Mouse (Mus musculus): ENCODE results near the gene Focad.

Gene Focad

GRCm38 (mm10) chr4:88157644-88158043 lies 63.2 kb downstream of the Focad start:
- DNase-seq = no peak

GRCm38 (mm10) chr4:88159256-88159655 lies 64.8 kb downstream of the Focad start:
- DNase-seq = no peak

- no peak for DNase-seq
Observed at GRCm38 (mm10) chr4:88159700-88160099, 65.3 kb downstream of the Focad start.

DNA sequence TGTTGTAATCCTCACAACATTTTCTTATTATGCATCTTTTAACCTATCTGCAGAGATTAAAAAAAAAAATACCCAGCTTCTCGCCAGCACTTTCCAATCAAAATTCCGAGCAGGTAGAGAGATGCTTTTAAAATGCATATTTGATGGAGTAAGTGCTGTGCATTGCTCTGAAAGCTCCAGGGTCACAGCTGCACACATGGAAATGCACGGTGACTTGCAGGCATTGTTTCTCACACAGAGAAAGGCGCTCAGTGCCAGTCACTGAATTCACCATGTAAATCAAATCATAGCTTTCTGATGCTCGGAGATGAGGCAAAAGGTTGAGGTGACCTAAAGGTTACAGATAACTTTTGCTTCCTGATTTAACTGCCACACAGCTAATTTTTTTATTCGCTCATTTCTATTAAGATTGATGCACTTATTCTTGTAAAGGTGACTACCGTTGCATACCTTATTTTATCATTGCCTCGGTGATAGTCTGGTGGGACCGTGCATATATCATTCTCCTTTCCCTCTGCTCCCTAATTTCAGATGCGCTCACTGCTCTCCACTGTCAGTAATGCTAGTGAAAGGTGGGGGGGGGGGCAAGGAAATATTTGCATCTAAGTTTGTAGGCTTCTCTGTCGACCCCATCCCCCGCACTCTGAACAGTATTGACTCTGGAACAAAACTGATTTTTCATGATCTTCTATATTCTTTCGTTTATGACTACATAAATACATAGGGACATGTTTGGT lies 69.2 kb downstream of the Focad start:
- no peak for DNase-seq

GRCm38 (mm10) chr4:88167008-88167862 lies 72.8 kb downstream of the Focad start:
- DNase-seq = no peak

- no peak for DNase-seq
Observed at GRCm38 (mm10) chr4:88175058-88175974, 80.9 kb downstream of the Focad start.

DNA sequence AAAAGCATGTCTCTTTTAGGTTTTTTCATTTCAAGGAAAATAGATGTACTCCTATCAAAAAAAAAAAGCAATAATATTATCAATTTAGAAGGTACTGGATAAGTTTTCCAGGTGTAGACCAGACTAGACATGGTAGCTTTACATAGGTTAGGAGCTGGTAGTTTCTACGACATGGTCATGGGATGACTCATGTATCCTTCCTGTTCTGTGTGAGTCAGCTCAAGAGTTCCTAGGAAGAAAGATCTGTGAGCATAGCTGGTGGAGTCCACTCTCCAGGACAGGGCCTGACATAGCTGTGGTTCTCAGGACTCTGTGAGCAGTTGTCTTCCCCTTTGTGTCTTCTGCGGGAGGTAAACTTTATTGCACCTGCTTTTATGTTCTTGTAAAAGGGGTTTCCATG lies 84.9 kb downstream of the Focad start:
- DNase-seq = no peak

GRCm38 (mm10) chr4:88184293-88184692 lies 89.9 kb downstream of the Focad start:
- DNase-seq = no peak

DNA sequence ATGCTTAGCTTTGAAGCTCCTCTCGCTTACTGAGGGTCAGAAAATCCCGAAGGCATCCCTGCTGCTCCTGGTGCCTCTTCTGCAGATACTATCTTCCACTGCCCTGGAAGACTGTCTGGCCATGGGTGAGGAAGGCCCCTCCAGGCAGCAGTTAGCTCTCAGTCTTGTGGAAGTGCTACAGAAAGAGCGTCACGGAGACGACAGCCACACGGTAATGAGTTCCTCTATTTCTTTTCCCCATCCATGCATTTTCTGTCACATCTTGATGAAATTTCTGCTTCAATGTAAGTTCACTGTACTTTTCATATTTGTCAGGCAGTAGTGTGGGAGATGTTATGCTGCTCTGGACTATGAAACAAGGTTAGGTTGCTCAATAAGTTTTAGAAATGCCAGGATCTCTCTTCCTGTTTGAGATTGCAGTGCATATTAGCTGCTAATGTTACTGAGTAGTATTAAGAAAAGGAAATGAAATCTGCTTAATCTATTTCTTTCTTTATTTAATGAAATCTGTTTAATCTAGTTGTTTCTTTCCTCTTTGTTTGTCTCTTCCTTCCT lies 91.5 kb downstream of the Focad start:
- no peak for DNase-seq

DNA sequence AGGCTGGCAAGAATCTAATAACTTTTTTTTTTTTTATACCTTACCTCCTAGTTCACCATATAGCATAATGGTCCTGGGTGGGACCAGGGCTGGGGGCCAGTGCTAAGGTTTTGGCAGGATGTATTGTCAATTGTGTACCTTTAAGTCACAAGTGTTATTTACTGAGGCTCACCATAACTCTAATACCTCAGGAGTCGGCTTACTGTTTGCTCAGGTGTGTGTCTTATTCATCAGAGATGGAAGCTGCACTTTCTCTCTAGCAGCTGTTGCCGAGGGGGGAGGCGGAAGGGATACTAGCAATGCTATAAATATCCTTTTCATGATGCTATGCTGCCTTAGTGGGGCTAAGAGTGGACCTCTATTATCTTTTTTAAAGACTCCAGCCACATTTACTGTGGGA lies 93.2 kb downstream of the Focad start:
- DNase-seq = no peak

DNA sequence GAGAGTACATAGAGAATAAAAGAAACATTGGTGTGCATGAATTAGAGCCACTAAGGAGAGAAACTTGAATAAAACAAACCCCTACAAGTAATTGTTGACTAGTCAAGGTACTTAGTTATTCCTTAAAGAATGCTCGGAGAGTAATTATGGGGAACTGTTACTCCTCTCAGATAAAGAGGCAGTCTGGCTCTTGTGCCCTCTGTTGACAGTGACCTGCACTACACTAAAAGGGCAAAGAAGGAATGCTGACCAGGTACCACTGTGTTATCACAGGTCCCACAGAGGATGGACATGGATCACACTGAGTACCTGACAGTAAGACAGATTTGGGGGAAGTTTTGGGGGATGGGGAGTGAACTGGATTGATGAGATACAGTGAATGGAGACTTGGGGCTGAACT lies 95.1 kb downstream of the Focad start:
- no peak for DNase-seq

- DNase-seq = no peak
Observed at GRCm38 (mm10) chr4:88194256-88194655, 99.8 kb downstream of the Focad start.

DNA sequence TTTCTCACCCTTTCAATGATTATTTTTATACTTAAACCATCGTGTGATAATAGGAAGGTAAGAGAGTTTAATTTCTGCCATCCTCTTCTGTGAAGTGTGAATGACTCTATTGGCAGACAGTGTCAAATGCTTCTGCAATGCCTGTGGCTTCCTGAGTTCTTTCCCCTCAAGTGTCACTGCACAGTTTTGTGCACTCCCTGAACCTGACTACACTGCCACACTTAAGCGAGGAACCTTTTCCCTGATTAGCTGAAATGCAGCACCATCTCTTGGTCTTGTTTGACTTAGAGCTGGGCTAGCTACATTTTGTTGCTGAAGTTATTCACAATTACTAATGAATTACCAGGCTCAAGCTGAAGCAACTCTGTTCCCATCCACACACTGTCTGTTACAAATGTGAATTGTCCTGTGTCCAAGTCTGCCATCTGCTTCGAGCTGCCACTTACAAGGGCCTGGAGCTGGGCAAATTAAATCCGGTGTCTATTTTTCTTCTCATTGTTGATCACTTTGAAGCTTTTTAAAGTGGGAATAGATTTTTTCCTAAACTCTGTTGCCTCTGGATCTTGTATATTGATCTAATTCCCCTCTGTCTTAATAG lies 101.6 kb downstream of the Focad start:
- no peak for DNase-seq

- no peak for DNase-seq
Observed at GRCm38 (mm10) chr4:88196500-88196912, 102.1 kb downstream of the Focad start.

DNA sequence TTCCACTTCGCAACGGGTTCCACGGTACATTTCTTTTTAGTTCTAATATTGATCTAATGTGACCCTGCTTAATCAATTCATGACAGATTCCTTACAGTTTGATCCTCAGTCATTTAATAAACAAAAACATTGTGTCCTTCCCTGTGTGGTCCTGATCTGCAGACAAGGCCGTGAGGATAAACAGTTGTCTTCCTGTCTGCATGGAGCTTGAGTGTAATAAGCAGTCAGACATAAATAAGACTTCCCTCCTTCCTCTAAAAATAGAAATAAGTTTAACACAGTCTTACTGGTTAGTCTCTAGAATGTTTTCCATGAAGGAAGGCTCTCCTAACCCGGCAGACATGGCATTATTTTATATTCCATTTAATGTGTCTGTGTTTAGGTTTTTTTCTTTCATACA lies 102.8 kb downstream of the Focad start:
- DNase-seq = no peak

GRCm38 (mm10) chr4:88199186-88199585 lies 104.8 kb downstream of the Focad start:
- DNase-seq = no peak

DNA sequence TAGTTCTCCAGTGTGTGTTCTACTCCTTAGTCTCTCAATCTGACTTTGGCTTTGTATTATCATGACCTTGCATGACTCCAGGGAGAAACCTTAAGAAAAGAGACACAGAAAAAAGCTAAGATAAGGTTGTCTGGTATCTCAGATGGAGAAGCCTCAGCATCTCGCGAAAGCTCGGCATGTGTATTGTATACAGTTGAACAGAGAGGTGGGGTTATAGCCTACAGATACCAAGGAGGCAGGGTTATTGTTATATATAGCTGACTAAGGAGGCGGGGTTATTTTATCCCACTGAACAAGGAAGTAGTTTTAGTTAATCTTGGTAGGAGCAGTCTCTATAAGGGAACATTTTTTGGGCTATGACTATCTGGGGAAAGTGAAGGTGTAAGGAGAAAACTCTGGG lies 106.6 kb downstream of the Focad start:
- no peak for DNase-seq

GRCm38 (mm10) chr4:88208676-88209075 lies 114.2 kb downstream of the Focad start:
- DNase-seq = no peak

- no peak for DNase-seq
Observed at GRCm38 (mm10) chr4:88209351-88209814, 115.0 kb downstream of the Focad start.

DNA sequence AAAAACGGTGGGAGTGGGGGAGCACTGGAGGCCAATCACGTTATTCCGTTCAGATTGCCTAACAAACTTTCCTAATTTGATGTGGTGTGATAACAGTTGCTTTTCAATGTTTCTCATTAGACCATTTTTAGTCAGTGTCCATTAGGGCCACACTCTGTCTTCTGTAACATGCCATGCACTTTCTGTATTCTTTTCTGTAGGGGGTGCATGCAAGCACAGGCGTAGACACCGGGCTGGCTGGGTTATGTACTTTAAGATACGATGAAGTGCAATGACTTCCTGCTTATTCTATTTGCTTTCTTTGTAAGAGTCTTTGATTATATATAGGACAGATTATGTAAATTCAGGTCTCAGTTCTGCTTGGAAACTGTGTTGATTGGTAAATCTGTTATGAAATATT lies 116.2 kb downstream of the Focad start:
- no peak for DNase-seq

DNA sequence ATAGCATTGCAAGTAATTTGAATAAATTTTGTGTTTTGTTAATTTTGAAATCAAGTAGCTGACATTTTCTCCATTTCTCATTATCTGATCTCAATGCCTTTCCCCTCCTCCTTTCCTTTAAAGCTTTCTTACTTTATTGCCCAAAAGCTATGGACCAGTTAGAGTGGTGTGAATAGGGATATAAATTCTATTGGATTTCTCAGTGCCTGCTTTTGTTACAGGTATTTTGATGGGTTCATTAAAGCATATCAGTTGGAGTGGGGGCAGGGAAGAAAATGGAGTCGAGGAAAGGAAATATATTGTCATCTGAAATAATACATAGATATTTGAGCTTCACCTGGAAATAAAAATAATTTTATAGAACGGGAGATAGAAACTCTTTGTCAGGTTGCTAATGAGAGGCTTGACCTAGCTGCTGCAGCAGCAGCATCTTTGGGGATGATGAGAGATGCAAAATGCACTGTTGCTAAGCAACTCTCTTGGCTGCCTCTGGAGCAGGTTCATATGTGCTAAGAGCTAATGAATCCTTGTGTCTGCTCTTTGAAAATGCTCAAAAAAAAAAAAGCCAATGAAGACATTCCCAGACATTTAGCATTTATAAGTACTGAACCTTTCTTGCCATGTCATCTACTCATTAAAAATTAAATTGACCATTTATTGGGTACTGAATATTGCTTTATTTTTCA lies 116.9 kb downstream of the Focad start:
- no peak for DNase-seq

- no peak for DNase-seq
Observed at GRCm38 (mm10) chr4:88213895-88214294, 119.5 kb downstream of the Focad start.
